Mouse (Mus musculus): ENCODE measurements around the gene Gng10.

Gng10 gene

GRCm38 (mm10) chr4:59016922-59017321 lies 18.0 kb upstream of the Gng10 start:
- DNase-seq, result no peak

GRCm38 (mm10) chr4:59034325-59034917 lies 467 bp upstream of the Gng10 start:
- no peak for DNase-seq

- peak; percentile 9 for DNase-seq
Observed at GRCm38 (mm10) chr4:59035786-59036350, 980 bp downstream of the Gng10 start.

GRCm38 (mm10) chr4:59036490-59037127 lies 1.7 kb downstream of the Gng10 start:
- peak; percentile 85 for DNase-seq

- DNase-seq, result no peak
Observed at GRCm38 (mm10) chr4:59037525-59037924, 2.6 kb downstream of the Gng10 start.

GRCm38 (mm10) chr4:59040397-59041287 lies 5.8 kb downstream of the Gng10 start:
- DNase-seq, result no peak

- peak; percentile 5 for DNase-seq
Observed at GRCm38 (mm10) chr4:59043074-59043473, 8.2 kb downstream of the Gng10 start.

- DNase-seq, result no peak
Observed at GRCm38 (mm10) chr4:59043891-59044290, 9.0 kb downstream of the Gng10 start.

GRCm38 (mm10) chr4:59047222-59047621 lies 12.3 kb downstream of the Gng10 start:
- no peak for DNase-seq

- DNase-seq, result no peak
Observed at GRCm38 (mm10) chr4:59051081-59051480, 16.2 kb downstream of the Gng10 start.

- no peak for DNase-seq
Observed at GRCm38 (mm10) chr4:59057929-59058328, 23.0 kb downstream of the Gng10 start.

- DNase-seq, result no peak
Observed at GRCm38 (mm10) chr4:59062526-59062925, 27.6 kb downstream of the Gng10 start.

- DNase-seq, result no peak
Observed at GRCm38 (mm10) chr4:59069276-59069675, 34.4 kb downstream of the Gng10 start.

- no peak for DNase-seq
Observed at GRCm38 (mm10) chr4:59083430-59083829, 48.5 kb downstream of the Gng10 start.

- no peak for DNase-seq
Observed at GRCm38 (mm10) chr4:59089391-59089790, 54.5 kb downstream of the Gng10 start.

All from lung, postnatal 36 days (tissue).